Mouse (Mus musculus) hindbrain, embryonic 13.5 days (tissue): Measurements from ENCODE around the gene Rab32. TPM values are rescaled to one million over a fixed set of nuclear protein-coding genes. Genes with fewer than 3 reads are reported as not detected.

Experiments used
- polyA plus RNA-seq: library from polyadenylated mRNA; unstranded; fragments of >200 nt; fragmentation: Nextera tagmentation; extraction: Ambion mirVana; gene quantifications from 2 replicates; pipeline ENCODE4 v1.2.1, GENCODE M21; 2015

Rab32 gene
- polyA plus RNA-seq, 1 experiment from 2014 or later, result 6.4 TPM

Other genes starting within 250 kb of the Rab32 start
- 0.19 and 0.22 TPM in 2 replicates for gene Adgb, start 85.9 kb downstream of the Rab32 start, polyA plus RNA-seq
- gene Gm10944, start 123.1 kb upstream of the Rab32 start, polyA plus RNA-seq, result not detected in 2 replicates